Mouse (Mus musculus) lung, postnatal 10 days (tissue): ENCODE measurements around the gene Arhgap10.

Experiments used
- DNase-seq: peaks from one replicate; pipeline ENCODE4 v3.0.0; 2021

Arhgap10 gene

DNA sequence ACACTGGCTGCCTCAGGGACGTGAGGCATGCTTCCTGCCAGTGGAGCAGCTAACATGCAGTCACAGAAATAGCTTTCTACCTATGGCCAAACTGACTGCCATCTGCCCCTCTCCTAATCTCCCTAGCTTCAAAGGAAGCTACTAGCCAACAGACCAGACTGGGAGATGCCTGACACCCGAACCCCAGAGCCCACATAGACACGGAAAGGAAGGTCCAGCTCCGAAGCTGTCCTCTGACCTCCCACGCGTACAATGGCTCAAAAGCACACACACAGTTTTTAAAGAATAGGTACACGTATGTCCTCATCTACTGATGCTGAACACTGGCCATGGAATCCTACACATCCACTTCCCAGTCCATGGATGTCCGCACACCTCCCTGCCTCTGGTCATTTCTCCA lies 2.0 kb downstream of the Arhgap10 start:
- DNase-seq, result no peak

GRCm38 (mm10) chr8:77515201-77515600 lies 2.6 kb downstream of the Arhgap10 start:
- DNase-seq, result no peak

- no peak for DNase-seq
Measured at GRCm38 (mm10) chr8:77511750-77512493, 5.8 kb downstream of the Arhgap10 start.

DNA sequence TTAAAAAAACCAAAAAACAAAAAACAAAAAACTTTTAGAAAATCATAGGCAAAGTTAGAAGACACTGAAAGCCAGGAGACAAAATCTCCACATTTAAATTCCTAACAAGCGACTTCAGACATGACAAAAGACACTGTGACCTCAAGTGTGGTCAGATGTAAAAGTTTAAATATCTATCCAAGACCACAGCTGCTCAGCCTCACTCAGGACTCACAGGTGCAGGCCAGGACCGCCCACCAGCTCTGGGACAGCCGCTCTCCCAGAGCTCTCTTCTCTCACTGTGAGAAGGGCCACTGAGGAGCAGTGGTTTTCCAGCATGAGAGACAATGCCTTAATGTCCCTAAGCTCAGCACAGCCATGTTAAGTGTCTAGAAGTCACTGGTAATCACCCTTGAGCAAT lies 7.3 kb downstream of the Arhgap10 start:
- no peak for DNase-seq

DNA sequence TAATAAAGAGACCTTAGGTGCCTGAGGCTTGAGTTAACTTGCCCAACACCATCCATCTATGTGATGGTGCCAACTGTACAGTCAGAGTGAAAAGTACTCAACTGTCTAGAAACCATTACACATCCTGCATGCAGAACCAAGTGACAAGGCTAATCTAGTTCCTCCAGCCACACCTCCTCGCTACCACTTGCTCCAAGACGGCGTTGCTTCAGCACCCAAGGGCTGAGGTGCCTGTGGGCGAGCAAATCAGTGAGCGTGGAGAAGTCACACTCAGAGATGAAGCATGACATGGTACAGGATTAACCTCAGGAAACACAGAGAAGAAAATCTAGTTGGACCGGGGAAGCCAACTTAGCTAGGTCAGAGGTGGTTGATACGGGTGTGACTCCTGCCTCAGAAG lies 8.7 kb downstream of the Arhgap10 start:
- no peak for DNase-seq

DNA sequence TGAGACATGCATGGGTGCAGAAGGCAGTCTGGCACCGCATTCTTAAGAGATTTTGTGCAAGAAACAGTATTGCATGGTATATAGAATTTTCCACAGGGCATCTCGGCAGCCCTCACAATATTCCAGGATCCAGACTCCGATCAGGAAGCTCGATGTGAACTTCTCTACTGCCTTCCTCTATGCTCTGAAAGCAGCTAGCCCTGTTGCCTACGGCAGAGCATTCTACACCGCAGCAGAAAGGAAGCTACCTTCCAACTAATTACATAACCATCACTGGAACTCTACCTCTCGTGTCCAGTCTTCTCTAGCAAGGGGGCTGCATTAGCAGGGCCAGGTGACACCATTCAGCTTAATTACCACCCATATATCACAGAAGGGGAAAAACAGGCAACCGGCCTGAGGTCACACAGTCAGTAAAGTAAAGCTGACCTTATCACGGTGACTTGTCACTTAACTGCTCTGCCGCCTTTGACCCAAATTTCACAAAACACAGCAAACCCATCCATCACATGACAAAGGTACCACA lies 10.2 kb downstream of the Arhgap10 start:
- DNase-seq, result no peak

GRCm38 (mm10) chr8:77506539-77506938 lies 11.2 kb downstream of the Arhgap10 start:
- no peak for DNase-seq

DNA sequence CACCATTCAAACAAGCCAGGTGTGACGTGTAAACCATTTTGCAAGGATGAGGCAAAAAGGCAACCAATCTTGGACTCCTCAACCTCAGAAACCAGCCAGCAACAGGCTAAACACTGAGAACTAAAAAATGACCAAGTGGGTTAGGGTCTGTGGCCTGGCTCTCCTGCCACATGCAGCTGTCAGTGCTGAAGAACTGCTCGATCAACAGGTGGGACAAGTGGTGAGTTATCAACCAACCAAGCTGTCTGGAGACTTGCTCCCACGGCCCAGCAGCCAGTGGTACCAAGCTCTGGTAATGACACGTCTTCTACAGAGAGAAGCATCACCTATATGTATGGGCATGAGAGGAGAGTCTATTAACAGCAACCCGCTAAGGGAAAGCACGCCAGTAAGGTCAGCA lies 15.2 kb downstream of the Arhgap10 start:
- no peak for DNase-seq

GRCm38 (mm10) chr8:77501131-77501530 lies 16.6 kb downstream of the Arhgap10 start:
- DNase-seq, result no peak

DNA sequence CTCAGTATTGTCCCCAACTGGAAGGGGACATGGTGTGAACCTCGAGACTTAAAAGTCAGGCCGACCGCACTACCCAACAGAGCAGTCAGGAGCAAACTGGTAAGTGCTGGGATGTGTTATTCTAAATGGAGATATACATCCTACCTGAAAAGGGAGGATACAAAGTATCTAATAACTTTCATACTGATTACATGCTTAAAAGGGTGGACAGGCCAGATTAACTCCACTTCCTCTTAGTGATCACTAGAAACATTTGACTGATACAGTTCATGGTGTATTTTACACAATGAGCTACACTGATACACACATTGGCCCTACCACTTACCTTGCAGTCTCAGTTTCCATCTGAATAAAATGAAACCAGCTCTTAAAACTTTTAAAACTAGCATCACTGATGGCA lies 17.5 kb downstream of the Arhgap10 start:
- DNase-seq, result no peak

DNA sequence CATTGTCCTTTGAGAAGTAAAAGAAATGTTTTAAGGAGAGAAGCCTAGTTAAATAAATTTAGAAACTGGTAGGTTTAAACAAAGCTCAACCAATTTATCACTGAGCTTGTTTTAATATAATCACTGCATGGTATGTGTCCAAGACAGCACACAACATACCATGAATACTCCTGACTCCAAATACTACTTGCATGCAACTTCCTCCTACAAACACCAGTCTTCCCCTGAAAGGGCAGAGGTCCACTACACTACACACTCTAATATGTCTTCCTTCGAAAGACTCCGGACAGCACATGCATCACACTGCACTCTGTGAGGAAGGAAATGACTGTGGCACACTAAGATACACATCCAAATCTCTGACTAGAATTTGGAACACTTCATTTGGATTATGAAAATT lies 20.3 kb downstream of the Arhgap10 start:
- DNase-seq, result no peak

- no peak for DNase-seq
Measured at GRCm38 (mm10) chr8:77496253-77496652, 21.5 kb downstream of the Arhgap10 start.

DNA sequence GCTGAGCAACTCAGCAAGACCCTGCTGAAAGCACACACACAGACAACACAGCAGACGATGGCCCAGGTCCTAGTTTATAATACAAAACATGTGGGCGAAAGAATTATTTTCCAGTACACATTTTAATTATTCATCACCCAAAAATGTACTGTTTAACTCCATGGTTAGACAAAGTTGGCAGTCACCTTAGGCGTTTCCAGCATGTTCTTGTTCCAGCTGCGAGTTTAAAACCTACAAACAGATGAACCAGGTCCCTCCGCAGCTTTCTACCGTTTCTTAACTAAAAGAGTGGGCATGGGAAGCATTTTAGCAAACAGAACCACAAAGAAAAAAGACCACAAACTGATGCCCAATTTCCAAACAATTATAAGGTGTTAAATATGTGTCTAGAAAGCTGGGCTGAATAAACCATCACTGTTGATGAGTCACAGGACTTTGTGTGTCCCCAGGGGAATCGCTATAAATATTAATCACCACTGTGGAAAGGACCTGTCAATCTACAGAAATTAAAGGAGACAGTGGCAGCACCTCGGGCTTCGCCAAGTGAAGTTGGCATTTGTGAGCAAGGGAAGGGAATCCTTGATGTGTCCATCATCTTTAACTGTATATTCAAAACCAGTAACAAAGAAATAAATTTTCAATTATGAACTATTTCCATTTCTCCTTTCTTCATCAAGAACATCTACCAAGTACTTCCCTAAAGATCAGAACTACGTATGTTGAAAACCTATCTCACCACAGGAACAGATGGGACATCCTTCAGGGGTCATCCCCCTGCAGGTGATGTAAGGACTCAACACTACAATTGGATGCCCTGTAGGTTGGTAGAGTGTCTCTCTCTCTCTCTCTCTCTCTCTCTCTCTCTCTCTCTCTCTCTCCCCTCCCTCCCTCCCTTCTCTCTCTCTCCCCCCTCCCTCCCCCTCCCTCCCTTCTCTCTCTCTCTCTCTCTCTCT lies 23.1 kb downstream of the Arhgap10 start:
- DNase-seq, result no peak

DNA sequence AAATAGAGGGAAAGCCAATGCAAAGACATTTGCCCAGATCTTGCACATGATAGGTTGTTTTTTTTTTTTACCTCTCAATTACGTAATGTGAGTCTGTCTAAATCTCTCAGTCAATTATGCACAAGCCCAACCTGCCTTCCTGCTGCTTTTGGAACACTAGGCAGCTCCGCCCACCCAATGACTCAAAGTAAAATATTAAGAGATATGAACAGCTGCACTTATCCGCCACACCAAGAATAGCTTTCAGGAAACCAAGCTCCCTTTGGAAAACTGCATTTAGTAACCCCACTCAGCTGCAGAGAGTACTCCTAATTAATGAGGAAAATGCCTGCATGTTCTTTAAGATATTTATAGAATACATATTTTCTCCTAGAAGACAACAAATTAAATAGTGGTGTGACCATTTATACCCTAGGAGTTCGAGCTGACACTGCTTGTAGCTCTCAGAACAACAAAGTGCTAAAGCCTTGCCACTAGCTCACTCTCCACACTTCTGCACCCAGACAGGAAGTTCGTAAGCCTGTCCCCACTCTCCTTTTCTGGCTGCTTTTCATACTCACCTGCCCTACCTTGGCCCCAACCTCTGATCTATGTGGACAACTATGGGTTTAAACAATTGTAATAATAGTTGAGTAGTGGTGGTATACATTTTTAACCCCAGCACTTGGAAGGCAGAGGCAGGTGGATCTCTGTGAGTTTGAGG lies 25.2 kb downstream of the Arhgap10 start:
- peak; percentile 62 for DNase-seq

DNA sequence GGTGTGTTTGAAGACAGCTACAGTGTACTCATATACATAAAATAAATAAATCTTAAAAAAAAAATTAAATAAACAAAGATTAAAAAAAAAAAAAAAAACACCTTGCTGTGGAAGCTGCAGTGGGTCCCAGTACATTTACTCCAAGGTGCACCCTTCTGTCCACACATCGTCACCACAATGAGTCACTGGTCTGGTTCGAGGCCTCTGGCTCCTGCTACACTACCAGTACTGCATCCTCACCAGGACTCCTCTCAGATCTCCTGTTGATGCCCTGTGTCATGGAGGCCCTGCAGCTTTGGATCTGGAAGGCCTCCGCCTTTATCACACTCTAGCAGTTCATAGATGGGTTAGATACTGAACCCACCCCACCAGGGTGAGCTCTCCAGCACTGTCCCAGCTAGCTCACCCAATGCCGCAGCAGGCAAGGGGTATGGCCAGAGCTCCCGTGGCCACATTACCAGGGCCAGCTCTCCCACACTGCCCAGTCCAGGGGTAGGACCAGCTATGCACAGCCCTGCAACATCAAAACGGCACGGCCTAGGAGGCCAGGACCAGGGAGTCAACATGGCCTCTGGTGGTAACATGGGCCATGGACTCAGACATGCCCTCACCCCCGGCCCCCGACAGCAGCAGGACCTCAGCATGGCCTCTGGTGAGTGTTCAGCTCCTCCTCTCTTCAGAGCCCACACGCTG lies 26.4 kb downstream of the Arhgap10 start:
- DNase-seq, result no peak

GRCm38 (mm10) chr8:77490095-77490781 lies 27.5 kb downstream of the Arhgap10 start:
- peak; percentile 75 for DNase-seq

GRCm38 (mm10) chr8:77489235-77489634 lies 28.5 kb downstream of the Arhgap10 start:
- DNase-seq, result no peak

DNA sequence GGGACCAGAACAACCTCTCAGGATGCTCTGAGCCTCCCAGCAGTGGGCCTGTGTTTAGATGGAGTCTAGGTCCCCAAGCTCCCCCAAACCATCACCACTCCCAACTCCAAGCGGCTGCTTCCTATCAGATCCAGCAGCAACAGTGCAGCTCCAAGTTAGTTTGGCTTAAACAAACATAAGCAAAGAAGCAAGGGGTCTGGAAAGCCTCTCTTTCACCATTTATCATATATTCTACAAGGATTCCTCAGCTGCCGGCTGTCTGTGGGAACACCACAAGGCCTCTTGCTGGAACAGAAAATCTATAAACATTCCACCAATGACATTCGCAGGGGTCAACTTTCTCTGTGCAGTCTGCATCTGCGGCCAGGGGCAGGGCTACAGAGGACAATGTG lies 29.5 kb downstream of the Arhgap10 start:
- peak; percentile 34 for DNase-seq

DNA sequence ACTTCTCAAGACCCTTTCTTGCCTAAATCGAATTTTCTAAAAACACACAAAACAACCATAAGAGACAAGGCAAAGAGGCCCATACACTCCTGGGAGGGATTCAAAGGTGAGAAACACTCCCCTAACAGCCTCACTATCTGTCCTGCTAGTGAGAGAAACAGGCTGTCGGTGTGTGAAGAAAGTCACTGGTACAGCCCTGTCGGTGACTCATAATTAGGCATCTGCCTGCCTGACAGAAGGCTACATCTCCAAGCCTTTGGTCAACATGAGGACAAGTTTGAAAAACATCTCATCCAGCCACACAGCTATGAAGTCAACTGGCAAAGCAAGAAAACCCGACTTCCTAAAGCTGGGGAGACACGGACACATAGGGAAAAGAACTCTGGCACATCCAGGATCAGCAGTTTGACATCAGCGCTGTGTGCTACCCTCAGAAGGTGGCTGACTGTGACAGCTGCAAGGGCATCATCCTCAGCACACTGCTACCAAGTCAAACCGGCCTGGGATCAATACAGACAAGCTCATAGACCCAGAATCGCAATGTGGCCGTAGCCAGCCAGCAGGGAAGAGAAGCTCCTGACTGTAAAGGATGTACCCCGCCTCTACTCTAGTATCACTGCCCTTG lies 30.1 kb downstream of the Arhgap10 start:
- DNase-seq, result peak; percentile 50

DNA sequence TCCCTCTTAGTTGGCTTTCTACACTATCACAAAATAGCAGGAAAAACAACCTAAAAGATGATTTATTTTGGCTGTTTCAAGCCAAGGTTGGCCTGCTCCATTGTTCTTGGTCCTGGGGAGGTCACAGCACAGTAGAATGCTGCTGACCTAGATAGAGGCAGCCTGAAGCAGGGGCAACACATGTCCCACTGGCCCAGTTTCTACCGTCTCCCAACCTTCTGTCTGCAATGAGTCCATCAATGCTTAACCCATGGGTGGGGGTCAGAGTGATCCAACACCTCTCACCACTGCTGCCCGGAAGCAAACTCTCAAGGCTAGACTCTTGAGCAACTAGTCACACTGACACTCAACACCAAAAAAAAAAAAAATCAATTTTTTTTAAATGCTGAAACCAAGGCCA lies 31.0 kb downstream of the Arhgap10 start:
- DNase-seq, result no peak

GRCm38 (mm10) chr8:77484817-77485216 lies 32.9 kb downstream of the Arhgap10 start:
- DNase-seq, result no peak
